24 mouse cellular contexts compared by ENCODE assay signal in the genomic region with DNA sequence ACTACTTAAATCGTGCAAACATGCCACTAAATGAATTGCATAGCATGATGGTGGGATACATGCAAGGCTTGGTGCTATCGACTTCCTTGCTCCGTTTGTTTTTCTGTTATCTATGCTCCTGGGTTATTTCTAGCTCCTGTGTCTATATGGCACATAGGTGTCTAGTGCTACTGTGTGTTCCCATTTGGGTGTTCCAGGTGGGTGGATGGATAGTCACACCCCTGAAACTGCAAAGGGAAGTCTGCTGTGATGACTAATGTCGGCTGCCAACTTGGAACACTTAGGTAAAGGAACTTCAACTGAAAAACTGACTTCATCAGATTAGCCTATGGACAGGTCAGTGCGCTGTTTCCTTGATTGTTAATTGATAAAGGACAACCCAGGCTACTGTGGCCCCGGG. TPM values are rescaled to one million over a fixed set of nuclear protein-coding genes. Genes with fewer than 3 reads are reported as not detected.
"Had no signal": no experiment of that assay in that cellular context is flagged by ENCODE, and none has a peak within 500 bp of the region (broad histone marks: within the 10 kb centered on the region; RNA-seq: fewer than 3 reads in every experiment).

No protein-coding gene starts in this region.

- H3K9me3 ChIP-seq: limb, embryonic 15.5 days; liver, embryonic 13.5 days; lung, embryonic 15.5 days; megakaryocyte, embryonic 14.5 days; midbrain, embryonic 12.5 days; neural tube, embryonic 13.5 days had no signal

- H3K27me3 ChIP-seq: limb, embryonic 15.5 days; liver, embryonic 13.5 days; lung, embryonic 15.5 days; megakaryocyte, embryonic 14.5 days; midbrain, embryonic 12.5 days; neural tube, embryonic 13.5 days had no signal

- DNase-seq: kidney, adult 11 months; kidney, adult 9 months; kidney, postnatal 36 days; layer of hippocampus, adult 9-11 months; layer of hippocampus, postnatal 36 days; liver, embryonic 13.5 days; liver, postnatal 0 days; lung, postnatal 14 days; retina, postnatal 1 day; spleen, adult 18-20 months; thymus, adult 2 months; thymus, postnatal 25 days had no signal

- H3K4me2 ChIP-seq: limb, embryonic 15.5 days; liver, embryonic 13.5 days; lung, embryonic 15.5 days; midbrain, embryonic 12.5 days; neural tube, embryonic 13.5 days had no signal

- H3K9ac ChIP-seq: limb, embryonic 15.5 days; liver, embryonic 13.5 days; liver, postnatal 0 days; lung, embryonic 15.5 days; midbrain, embryonic 12.5 days; neural tube, embryonic 13.5 days had no signal

- H3K27ac ChIP-seq: kidney, postnatal 0 days; limb, embryonic 15.5 days; liver, embryonic 13.5 days; lung, embryonic 15.5 days; macrophage; midbrain, embryonic 12.5 days; neural tube, embryonic 13.5 days had no signal

- H3K4me1 ChIP-seq: limb, embryonic 15.5 days; liver, embryonic 13.5 days; lung, embryonic 15.5 days; midbrain, embryonic 12.5 days; neural tube, embryonic 13.5 days had no signal

- ATAC-seq: liver, postnatal 0 days; midbrain, embryonic 16.5 days had no signal

- H3K4me3 ChIP-seq: limb, embryonic 15.5 days; liver, embryonic 13.5 days; lung, embryonic 15.5 days; megakaryocyte, embryonic 14.5 days; midbrain, embryonic 12.5 days; neural tube, embryonic 13.5 days had no signal

- H3K36me3 ChIP-seq: limb, embryonic 15.5 days; liver, embryonic 13.5 days; lung, embryonic 15.5 days; midbrain, embryonic 12.5 days; neural tube, embryonic 13.5 days had no signal

RNA-seq across cellular contexts. Expression of a gene that starts 36.3 kb away (rescaled TPM):
- polyA plus RNA-seq: intestine, embryonic 14.5 days; kidney, postnatal 0 days; limb, embryonic 11.5 days; liver, embryonic 13.5 days; lung, embryonic 15.5 days; macrophage; stomach, embryonic 14.5 days; urinary bladder, adult 2 months had no signal
